Mouse (Mus musculus): ENCODE data around the gene Ccdc126.
"Not testable (repeated sequence)": the region's sequence is repeated elsewhere in the genome, so short reads cannot be mapped to it uniquely, and the experiment has no call there.

Gene Ccdc126

GRCm38 (mm10) chr6:49318966-49319594 lies at the start of gene Ccdc126:
Gene Ccdc126 (plus strand): TSS chr6:49319274.
- peak; percentile 95 to 96 for DNase-seq

GRCm38 (mm10) chr6:49269923-49270322 lies 49.2 kb upstream of the Ccdc126 start:
- DNase-seq = no peak

GRCm38 (mm10) chr6:49271815-49272214 lies 47.3 kb upstream of the Ccdc126 start:
- no peak for DNase-seq

DNA sequence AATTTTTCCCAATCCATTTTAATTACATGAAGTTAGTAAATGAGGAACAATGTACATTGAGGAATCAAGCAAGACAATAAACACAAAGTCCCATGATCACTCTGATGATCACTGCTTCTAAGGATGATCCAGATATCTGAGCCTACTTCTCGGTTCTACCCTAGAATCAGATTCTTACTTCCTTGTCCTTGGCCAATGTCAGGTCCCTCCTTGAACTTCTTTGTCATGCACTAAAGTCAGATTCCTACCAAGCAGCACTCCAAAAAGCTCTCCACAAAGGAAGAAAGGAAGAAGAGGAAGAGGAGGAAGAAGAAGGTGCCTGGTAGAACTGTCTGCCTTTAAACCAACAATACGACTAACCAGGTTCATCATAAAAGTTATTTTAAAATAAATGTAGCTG lies 46.2 kb upstream of the Ccdc126 start:
- no peak for DNase-seq

- no peak for DNase-seq
Measured at GRCm38 (mm10) chr6:49273934-49274333, 45.1 kb upstream of the Ccdc126 start.

GRCm38 (mm10) chr6:49274416-49275091 lies 44.5 kb upstream of the Ccdc126 start:
- DNase-seq = no peak

DNA sequence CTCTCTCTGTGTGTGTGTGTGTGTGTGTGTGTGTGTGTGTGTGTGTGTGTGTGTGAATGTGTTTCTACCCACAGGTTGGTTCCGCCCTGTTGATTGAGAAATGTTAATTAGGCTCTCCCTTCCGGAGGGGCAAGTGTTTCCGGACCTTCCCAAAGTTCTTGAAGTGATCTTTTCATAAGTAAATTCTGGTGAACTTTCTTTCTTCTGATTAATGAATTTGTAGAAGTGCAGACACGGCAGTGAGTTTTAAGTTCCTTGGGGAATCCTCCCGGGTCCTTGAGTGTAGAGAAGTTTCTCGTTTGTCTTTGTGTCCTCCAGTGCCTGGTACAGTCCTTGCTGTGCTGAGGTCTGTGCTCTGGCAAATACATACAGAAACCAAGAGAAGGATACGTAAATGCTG lies 43.8 kb upstream of the Ccdc126 start:
- no peak for DNase-seq

GRCm38 (mm10) chr6:49280942-49281341 lies 38.1 kb upstream of the Ccdc126 start:
- DNase-seq = no peak

DNA sequence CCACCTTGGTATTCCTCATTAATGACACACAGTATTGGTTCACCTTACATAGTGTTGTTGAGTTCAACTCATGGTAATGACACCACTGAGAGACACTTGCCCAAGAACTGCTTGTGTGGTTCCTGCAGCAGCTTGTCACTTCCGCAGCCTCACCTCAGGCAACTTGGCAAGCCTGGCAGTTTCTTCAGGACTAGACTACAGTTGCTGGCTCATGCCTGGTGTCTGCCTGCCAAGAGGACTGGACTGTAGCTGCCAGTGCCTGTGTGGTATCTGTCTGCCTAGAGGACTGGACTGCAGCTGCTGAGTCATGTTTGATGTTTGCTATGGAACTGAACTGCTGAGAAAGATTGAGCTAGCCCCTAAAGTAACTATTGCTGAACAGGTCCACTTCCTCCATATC lies 37.0 kb upstream of the Ccdc126 start:
- DNase-seq = no peak

DNA sequence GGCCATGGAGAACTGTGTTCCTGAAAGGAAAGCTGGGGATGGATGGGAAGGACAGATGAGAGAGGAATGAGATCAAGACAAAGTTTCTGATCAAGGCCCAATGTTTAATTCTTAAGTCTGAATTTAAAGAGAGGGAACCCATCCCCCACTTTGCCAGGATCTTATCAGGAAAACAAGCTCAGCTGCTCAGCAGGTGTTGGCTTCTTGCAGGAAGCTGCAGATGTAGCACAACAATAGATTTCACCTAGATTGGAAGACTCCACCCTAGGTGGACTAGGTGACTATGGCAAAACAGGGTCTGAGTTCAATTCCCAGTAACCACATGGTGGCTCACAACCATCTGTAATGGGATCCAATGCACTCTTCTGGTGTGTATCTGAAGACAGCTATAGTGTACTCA lies 20.8 kb upstream of the Ccdc126 start:
- DNase-seq = no peak

DNA sequence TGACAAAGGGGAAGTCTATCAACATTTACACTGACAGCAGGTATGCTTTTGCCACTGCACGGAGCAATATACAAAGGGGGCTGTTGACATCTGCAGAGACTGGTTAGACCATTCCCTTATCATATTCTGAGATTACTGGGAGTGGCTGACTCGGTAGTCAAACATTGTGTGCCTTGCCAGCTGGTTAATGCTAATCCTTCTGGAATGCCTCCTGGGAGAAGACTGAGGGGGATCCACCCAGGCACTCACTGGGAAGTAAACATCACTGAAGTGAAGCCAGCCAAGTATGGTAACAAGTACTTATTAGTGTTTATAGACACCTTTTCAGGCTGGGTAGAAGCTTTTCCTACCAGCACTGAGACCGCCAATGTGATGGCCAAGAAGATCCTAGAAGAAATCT lies 4.3 kb upstream of the Ccdc126 start:
- DNase-seq = not testable (repeated sequence)

DNA sequence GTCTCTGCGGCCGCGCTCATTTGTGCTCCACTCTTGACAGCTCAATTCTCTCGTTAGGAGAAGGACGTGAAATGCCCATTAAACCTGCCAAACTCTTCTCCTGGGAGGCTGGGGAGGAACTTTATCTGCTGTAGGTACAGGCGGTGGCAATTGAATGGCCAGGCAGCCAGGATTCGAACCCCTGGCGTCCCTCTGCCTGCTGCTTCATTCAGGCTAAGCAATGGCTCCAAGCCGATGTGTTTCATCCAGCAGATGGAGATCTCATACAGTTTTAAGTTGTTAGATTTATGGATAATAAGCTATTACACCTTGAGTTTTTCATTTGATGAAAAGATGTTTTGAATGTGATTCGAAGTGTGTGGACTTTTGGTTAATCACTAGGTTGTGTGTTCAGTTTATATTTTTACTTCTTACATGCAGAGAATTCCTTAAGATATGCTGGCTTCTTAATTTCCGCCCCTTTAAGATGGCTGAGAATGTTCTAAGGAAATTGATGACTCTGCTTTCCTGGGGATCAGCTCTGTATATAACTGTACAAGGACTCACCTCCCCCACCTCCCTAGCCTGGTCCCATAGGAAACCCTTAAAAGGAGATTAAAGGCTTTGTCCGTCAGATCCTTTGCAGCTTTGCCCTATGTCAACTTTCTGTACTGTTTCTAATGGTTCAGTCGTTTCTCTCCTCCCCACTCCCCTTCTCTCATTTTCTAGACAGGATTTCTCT lies 681 bp downstream of the Ccdc126 start:
- DNase-seq = no peak

- no peak for DNase-seq
Measured at GRCm38 (mm10) chr6:49321341-49321740, 2.3 kb downstream of the Ccdc126 start.

- DNase-seq = no peak
Measured at GRCm38 (mm10) chr6:49322056-49322455, 3.0 kb downstream of the Ccdc126 start.

DNA sequence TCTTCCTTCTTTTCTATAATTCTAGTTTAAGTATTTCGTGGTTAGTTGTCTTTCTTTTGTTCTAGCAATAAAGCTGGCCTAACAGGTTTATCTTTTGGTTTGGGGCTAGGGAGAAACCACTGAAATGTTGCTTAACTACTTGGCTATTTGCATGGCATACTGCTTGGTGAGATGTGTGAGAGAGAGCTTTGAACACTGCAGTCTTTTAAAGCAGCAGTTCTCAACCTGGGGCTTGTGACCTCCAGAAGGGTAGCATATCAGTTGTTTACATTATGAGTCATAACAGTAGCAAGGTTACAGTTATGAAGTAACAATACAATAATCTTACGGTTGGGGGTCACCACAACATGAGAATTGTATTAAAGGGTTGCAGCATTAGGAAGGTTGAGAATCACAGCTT lies 3.9 kb downstream of the Ccdc126 start:
- no peak for DNase-seq

DNA sequence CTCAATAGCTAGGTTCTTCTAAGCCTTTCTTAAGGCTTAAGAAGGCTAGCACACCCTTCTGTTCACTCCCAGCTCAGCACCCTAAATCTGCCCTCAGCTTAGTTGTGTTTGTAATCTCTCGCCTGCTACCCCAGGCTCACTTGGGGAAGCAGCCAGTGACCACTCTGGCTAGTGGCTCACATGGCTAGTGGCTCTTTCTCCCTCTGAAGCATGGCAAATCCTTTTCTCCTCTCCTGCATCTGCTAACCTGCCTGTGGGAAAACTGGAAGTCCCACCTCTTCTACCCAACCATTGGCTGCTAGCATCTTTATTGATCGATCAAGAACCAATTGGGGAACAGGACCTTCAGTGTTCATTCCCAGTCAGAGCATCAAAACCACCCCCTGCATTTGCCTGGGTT lies 5.5 kb downstream of the Ccdc126 start:
- no peak for DNase-seq

GRCm38 (mm10) chr6:49325294-49325693 lies 6.2 kb downstream of the Ccdc126 start:
- DNase-seq = no peak

GRCm38 (mm10) chr6:49326846-49327245 lies 7.8 kb downstream of the Ccdc126 start:
- no peak for DNase-seq

- DNase-seq = no peak
Measured at GRCm38 (mm10) chr6:49331369-49332059, 12.4 kb downstream of the Ccdc126 start.

GRCm38 (mm10) chr6:49332060-49332370 lies 12.9 kb downstream of the Ccdc126 start:
- DNase-seq = no peak

GRCm38 (mm10) chr6:49338566-49338965 lies 19.5 kb downstream of the Ccdc126 start:
- DNase-seq = no peak

GRCm38 (mm10) chr6:49339145-49339544 lies 20.1 kb downstream of the Ccdc126 start:
- DNase-seq = no peak

GRCm38 (mm10) chr6:49343737-49344469 lies 24.8 kb downstream of the Ccdc126 start:
- no peak for DNase-seq

Data from B cell, adult 2 months (primary cell).